ENCODE assay signal across 25 mouse cellular contexts in the genomic region with DNA sequence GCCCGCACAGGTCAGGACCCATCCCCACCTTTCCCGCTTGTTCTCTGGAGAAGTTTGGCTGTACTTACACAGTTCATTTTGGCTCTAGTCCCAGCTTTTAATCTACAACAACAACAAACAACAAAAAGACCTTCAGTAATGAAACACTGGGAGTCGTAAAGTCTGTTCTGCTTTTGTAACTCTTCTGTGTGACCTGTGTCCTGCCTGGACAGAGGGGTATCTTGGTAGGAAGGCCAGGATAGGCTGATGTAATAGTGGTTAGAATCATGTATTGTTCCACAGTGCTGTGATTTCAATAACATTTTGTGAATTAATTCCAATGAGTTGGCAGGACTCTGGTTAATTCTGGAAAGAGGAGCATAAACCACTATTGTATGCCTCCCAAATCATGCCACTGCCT.
DNase-seq lines count a peak whose midpoint lies in the region; ATAC-seq and TF ChIP-seq lines count a peak whose summit lies in the region.
"Had no signal": no experiment of that assay in that cellular context is flagged by ENCODE, and none has a peak within 500 bp of the region (broad histone marks: within the 10 kb centered on the region; RNA-seq: fewer than 3 reads in every experiment).

No protein-coding gene starts in this region.

- peak; percentile 29 for DNase-seq in kidney, adult 2 months
- no peak for DNase-seq in midbrain, embryonic 10.5 days (ENCODE audit: low spot score)
- no peak for DNase-seq in midbrain, postnatal 0 days (ENCODE audit: low spot score)
- DNase-seq in adipocyte (ENCODE audit: low spot score): peak; percentile 3
- DNase-seq in liver, postnatal 0 days: no peak
- DNase-seq: adrenal gland, adult 2 months; cerebellum, adult 8-10 months; gastrocnemius, postnatal 25 days; heart, adult 2 months; layer of hippocampus, postnatal 36 days; lung, embryonic 14.5 days; thymus, adult 2 months; thymus, postnatal 36 days had no signal

- no peak for TF ChIP-seq POLR2A in kidney, adult 2 months (IDR thresholded peaks at IDR 0.05; ENCODE audit: low read depth, low read length)

- TF ChIP-seq EP300 in liver, postnatal 0 days (IDR thresholded peaks at IDR 0.05; ENCODE audit: low read depth): no peak

- H3K9ac ChIP-seq in kidney, embryonic 15.5 days: no peak overlapping the region
- H3K9ac ChIP-seq in midbrain, postnatal 0 days (replicated peaks; ENCODE audit: low read length, poor library complexity, severe bottlenecking): no peak overlapping the region
- H3K9ac ChIP-seq in liver, postnatal 0 days (replicated peaks): no peak overlapping the region
- H3K9ac ChIP-seq: embryonic facial prominence, embryonic 15.5 days; heart, embryonic 12.5 days; hindbrain, embryonic 14.5 days; limb, embryonic 15.5 days; lung, embryonic 14.5 days; neural tube, embryonic 13.5 days had no signal

- H3K4me1 ChIP-seq in kidney, adult 2 months (ENCODE audit: control insufficient read depth, insufficient read depth, low read length): no peaks in the 10 kb centered on the region
- peaks cover 3% of the 10 kb centered on the region; the same call in 1 of the 2 replicates for H3K4me1 ChIP-seq in kidney, embryonic 15.5 days
- peaks cover 61% of the 10 kb centered on the region for H3K4me1 ChIP-seq in midbrain, embryonic 10.5 days
- H3K4me1 ChIP-seq in midbrain, postnatal 0 days (ENCODE audit: insufficient read depth, low read length): no peaks in the 10 kb centered on the region
- no peaks in the 10 kb centered on the region; the same call in 1 of the 2 replicates for H3K4me1 ChIP-seq in liver, postnatal 0 days (ENCODE audit: insufficient read depth)
- H3K4me1 ChIP-seq: embryonic facial prominence, embryonic 15.5 days; heart, embryonic 12.5 days; limb, embryonic 15.5 days; neural tube, embryonic 13.5 days had no signal

- ATAC-seq in kidney, embryonic 15.5 days (replicated peaks; ENCODE audit: low FRiP score): no peak
- no peak for ATAC-seq in midbrain, postnatal 0 days (ENCODE audit: low FRiP score)
- peak; percentile 76 for ATAC-seq in liver, postnatal 0 days
- no peak for ATAC-seq in erythroblast, adult 5-6 weeks (replicated peaks; ENCODE audit: low FRiP score, poor library complexity, severe bottlenecking)
- ATAC-seq: forebrain, embryonic 14.5 days; inflammation-experienced regulatory T-cells, adult 6 months had no signal

- no peaks in the 10 kb centered on the region for H3K27me3 ChIP-seq in kidney, adult 2 months (replicated peaks; ENCODE audit: control insufficient read depth, insufficient read depth, low read length)
- H3K27me3 ChIP-seq in kidney, embryonic 15.5 days: no peaks in the 10 kb centered on the region
- peaks cover 67% of the 10 kb centered on the region for H3K27me3 ChIP-seq in midbrain, embryonic 10.5 days (ENCODE audit: low read depth, poor library complexity, severe bottlenecking)
- peaks cover 5% of the 10 kb centered on the region; the same call in 1 of the 2 replicates for H3K27me3 ChIP-seq in midbrain, postnatal 0 days (ENCODE audit: insufficient read depth, low read length)
- no peaks in the 10 kb centered on the region for H3K27me3 ChIP-seq in liver, postnatal 0 days (ENCODE audit: insufficient read depth, low read length)
- H3K27me3 ChIP-seq: embryonic facial prominence, embryonic 15.5 days; heart, embryonic 12.5 days; limb, embryonic 15.5 days; neural tube, embryonic 13.5 days had no signal

- H3K4me3 ChIP-seq in kidney, adult 2 months (ENCODE audit: insufficient read depth, low read depth, low read length): no peak overlapping the region
- H3K4me3 ChIP-seq in kidney, embryonic 15.5 days (replicated peaks): no peak overlapping the region
- H3K4me3 ChIP-seq in midbrain, embryonic 10.5 days: no peak overlapping the region
- H3K4me3 ChIP-seq in midbrain, postnatal 0 days (ENCODE audit: low read depth, low read length): no peak overlapping the region
- no peak overlapping the region for H3K4me3 ChIP-seq in liver, postnatal 0 days (ENCODE audit: low read depth, low read length)
- H3K4me3 ChIP-seq: embryonic facial prominence, embryonic 10.5 days; embryonic facial prominence, embryonic 15.5 days; heart, adult 2 months; heart, embryonic 12.5 days; limb, embryonic 10.5 days; limb, embryonic 15.5 days; neural tube, embryonic 13.5 days had no signal

- H3K27ac ChIP-seq in kidney, adult 2 months (ENCODE audit: insufficient read depth, low read depth, low read length): no peak overlapping the region
- H3K27ac ChIP-seq in kidney, embryonic 15.5 days: no peak overlapping the region
- H3K27ac ChIP-seq in midbrain, embryonic 10.5 days (replicated peaks): peak overlapping the region; percentile 74
- no peak overlapping the region for H3K27ac ChIP-seq in midbrain, postnatal 0 days (ENCODE audit: low read depth, low read length)
- peak overlapping the region; percentile 55; the same call in 1 of the 2 replicates for H3K27ac ChIP-seq in liver, postnatal 0 days (ENCODE audit: low read depth)
- H3K27ac ChIP-seq: embryonic facial prominence, embryonic 10.5 days; embryonic facial prominence, embryonic 15.5 days; heart, adult 2 months; hindbrain, embryonic 14.5 days; kidney, postnatal 0 days; limb, embryonic 10.5 days; limb, embryonic 15.5 days; neural tube, embryonic 13.5 days had no signal

- TF ChIP-seq CTCF in kidney, adult 2 months (conservative IDR thresholded peaks at IDR 0.05; ENCODE audit: insufficient read depth, insufficient read length, low read depth, low read length): no peak
- no peak for TF ChIP-seq CTCF in midbrain, postnatal 0 days (IDR thresholded peaks at IDR 0.05)
- no peak for TF ChIP-seq CTCF in liver, postnatal 0 days (IDR thresholded peaks at IDR 0.05; ENCODE audit: low read depth)

- H3K4me2 ChIP-seq in kidney, embryonic 15.5 days: no peak overlapping the region
- H3K4me2 ChIP-seq in midbrain, postnatal 0 days (ENCODE audit: low read depth, low read length, poor library complexity, severe bottlenecking): no peak overlapping the region
- no peak overlapping the region for H3K4me2 ChIP-seq in liver, postnatal 0 days (ENCODE audit: low read depth, low read length)
- H3K4me2 ChIP-seq: embryonic facial prominence, embryonic 15.5 days; heart, embryonic 12.5 days; hindbrain, embryonic 14.5 days; limb, embryonic 15.5 days; lung, embryonic 14.5 days; neural tube, embryonic 13.5 days had no signal

- 32% methylated on average over 3 of the region's 3 CpGs for WGBS in kidney, adult 2 months
- WGBS in kidney, embryonic 15.5 days: 59% methylated on average over 3 of the region's 3 CpGs
- WGBS in midbrain, embryonic 10.5 days: 61% methylated on average over 3 of the region's 3 CpGs
- WGBS in midbrain, postnatal 0 days: 54% methylated on average over 3 of the region's 3 CpGs
- WGBS in liver, postnatal 0 days (ENCODE audit: insufficient replicate concordance): 68% methylated on average over 3 of the region's 3 CpGs

- H3K9me3 ChIP-seq in kidney, embryonic 15.5 days (replicated peaks): no peaks in the 10 kb centered on the region
- no peaks in the 10 kb centered on the region for H3K9me3 ChIP-seq in midbrain, embryonic 10.5 days (replicated peaks)
- H3K9me3 ChIP-seq in midbrain, postnatal 0 days (ENCODE audit: low read length): no peaks in the 10 kb centered on the region
- no peaks in the 10 kb centered on the region for H3K9me3 ChIP-seq in liver, postnatal 0 days (ENCODE audit: low read length)
- H3K9me3 ChIP-seq: embryonic facial prominence, embryonic 10.5 days; embryonic facial prominence, embryonic 15.5 days; heart, embryonic 12.5 days; limb, embryonic 10.5 days; limb, embryonic 15.5 days; neural tube, embryonic 13.5 days had no signal

- no peaks in the 10 kb centered on the region for H3K36me3 ChIP-seq in kidney, adult 2 months (ENCODE audit: control insufficient read depth, insufficient read depth, low read length)
- H3K36me3 ChIP-seq in kidney, embryonic 15.5 days: no peaks in the 10 kb centered on the region
- no peaks in the 10 kb centered on the region for H3K36me3 ChIP-seq in midbrain, embryonic 10.5 days
- H3K36me3 ChIP-seq in midbrain, postnatal 0 days (ENCODE audit: insufficient read depth, low read length): no peaks in the 10 kb centered on the region
- H3K36me3 ChIP-seq in liver, postnatal 0 days (replicated peaks; ENCODE audit: insufficient read depth, low read length): no peaks in the 10 kb centered on the region
- H3K36me3 ChIP-seq: embryonic facial prominence, embryonic 10.5 days; embryonic facial prominence, embryonic 15.5 days; heart, embryonic 12.5 days; limb, embryonic 10.5 days; limb, embryonic 15.5 days; neural tube, embryonic 13.5 days had no signal

Comparison
In these comparisons a context has a peak if more than half of its experiments do, and no peak if none do; other contexts are left out.
1. H3K27ac ChIP-seq: peak in midbrain, embryonic 10.5 days (single experiment) and liver, postnatal 0 days (single experiment); none in kidney, adult 2 months (single experiment), kidney, embryonic 15.5 days (single experiment) and midbrain, postnatal 0 days (single experiment).
2. DNase-seq: peak in kidney, adult 2 months (single experiment) and adipocyte (single experiment); none in midbrain, embryonic 10.5 days (single experiment), midbrain, postnatal 0 days (single experiment) and liver, postnatal 0 days (single experiment).